Mouse (Mus musculus) kidney, adult 2 months (tissue): Measurements from ENCODE around the gene Tln2.
A peak's percentile ranks its signal among the peaks of the same experiment; 100 is the strongest.

Experiments used
- CTCF ChIP-seq: fragments of 200-500 bp; conservative IDR thresholded peaks from 2 replicates; pipeline ENCODE4 v1.5.1; 2011; ENCODE audit warnings: low read depth, mild to moderate bottlenecking, control low read depth, low read length, moderate library complexity, mixed read lengths; ENCODE audit not compliant: insufficient read depth, insufficient read length
- POLR2A ChIP-seq: fragments of 200-500 bp; IDR thresholded peaks from one replicate; pipeline ENCODE4 v1.6.1; 2011; ENCODE audit warnings: low read depth, low read length, control low read depth

- TF ChIP-seq CTCF (peak; percentile 74), POLR2A (no peak)
Observed at GRCm38 (mm10) chr9:67220388-67220787, 339.1 kb downstream of the Tln2 start.
